Mouse (Mus musculus) forebrain, embryonic 11.5 days (tissue): Measurements from ENCODE around the gene Defa32. TPM values are rescaled to one million over a fixed set of nuclear protein-coding genes. Genes with fewer than 3 reads are reported as not detected.
"Not testable (repeated sequence)": the region's sequence is repeated elsewhere in the genome, so short reads cannot be mapped to it uniquely, and the experiment has no call there.

Experiments
- ATAC-seq: fragments of 200-750 bp; cut with Nextera tagmentation; replicated peaks from 2 replicates; pipeline ENCODE4 v1.8.0; 2017; ENCODE audit warnings: moderate TSS enrichment; ENCODE audit not compliant: low FRiP score
- DNase-seq: peaks from one replicate; pipeline ENCODE4 v3.0.0-alpha.2; 2017; ENCODE audit warnings: low spot score
- H3K27ac ChIP-seq: fragments of 300-500 bp; sonication (generic); 2 replicates; pipeline ENCODE4 v1.5.1; 2014; ENCODE audit warnings: low read depth, low read length
- H3K27me3 ChIP-seq: fragments of 300-500 bp; sonication (generic); 2 replicates; pipeline ENCODE4 v1.6.1; 2014; ENCODE audit warnings: mild to moderate bottlenecking, low read length, mixed read lengths; ENCODE audit not compliant: control insufficient read depth, insufficient read depth
- H3K36me3 ChIP-seq: fragments of 300-500 bp; sonication (generic); 2 replicates; pipeline ENCODE4 v1.6.1; 2014; ENCODE audit warnings: mild to moderate bottlenecking, low read length, moderate library complexity, mixed read lengths; ENCODE audit not compliant: control insufficient read depth, insufficient read depth
- H3K4me1 ChIP-seq: fragments of 300-500 bp; sonication (generic); replicated peaks from 2 replicates; pipeline ENCODE4 v1.6.1; 2014; ENCODE audit warnings: low read length, mixed read lengths; ENCODE audit not compliant: control insufficient read depth, insufficient read depth
- H3K4me2 ChIP-seq: fragments of 300-500 bp; sonication (generic); 2 replicates; pipeline ENCODE4 v1.6.1; 2014; ENCODE audit warnings: low read depth, mild to moderate bottlenecking, low read length, moderate library complexity, mixed read lengths; ENCODE audit not compliant: severe bottlenecking
- H3K4me3 ChIP-seq: fragments of 300-500 bp; sonication (generic); 2 replicates; pipeline ENCODE4 v1.5.1; 2014; ENCODE audit warnings: low read depth, low read length
- H3K9ac ChIP-seq: fragments of 300-500 bp; sonication (generic); 2 replicates; pipeline ENCODE4 v1.6.1; 2014; ENCODE audit warnings: low read length
- H3K9me3 ChIP-seq: fragments of 300-500 bp; sonication (generic); 2 replicates; pipeline ENCODE4 v1.6.1; 2016; ENCODE audit warnings: low read length, mixed read lengths; ENCODE audit not compliant: control insufficient read depth
- WGBS: fragments of 180-500 bp; shearing (Covaris S2); extraction: QIAGEN DNeasy Blood & Tissue Kit; methylation state at CpG from one replicate; pipeline ENCODE4 v1.1.7; 2014; 5-methylcytosine and 5-hydroxymethylcytosine counted together
- polyA plus RNA-seq: library from polyadenylated mRNA; unstranded; fragments of >200 nt; fragmentation: Nextera tagmentation; extraction: Ambion mirVana; gene quantifications from 2 replicates; pipeline ENCODE4 v1.2.1, GENCODE M21; 2014

Gene Defa32
- not detected in 2 replicates for polyA plus RNA-seq

GRCm38 (mm10) chr8:21528732-21529131 is at the start of gene Defa32:
TSS of gene Defa32 (plus strand) at chr8:21529032.
- WGBS: no CpG with 5 or more reads among the region's 2 CpGs
- not testable (repeated sequence) for H3K27ac ChIP-seq, H3K4me2 ChIP-seq, H3K36me3 ChIP-seq, H3K4me1 ChIP-seq, ATAC-seq, H3K9me3 ChIP-seq, H3K9ac ChIP-seq, H3K4me3 ChIP-seq, DNase-seq, H3K27me3 ChIP-seq

- WGBS: no CpG with 5 or more reads among the region's 2 CpGs
- not testable (repeated sequence) for H3K4me3 ChIP-seq, H3K36me3 ChIP-seq, H3K27ac ChIP-seq, H3K27me3 ChIP-seq, H3K4me2 ChIP-seq, ATAC-seq, H3K9me3 ChIP-seq, H3K4me1 ChIP-seq, H3K9ac ChIP-seq, DNase-seq
These were observed 19.9 kb upstream of the Defa32 start, which contains the start of gene Defa20 for GRCm38 (mm10) chr8:21508958-21509357. TSS of gene Defa20 (plus strand) at chr8:21509258.

- not testable (repeated sequence) for H3K4me3 ChIP-seq, DNase-seq, H3K4me2 ChIP-seq, ATAC-seq, H3K9me3 ChIP-seq, H3K4me1 ChIP-seq, H3K27me3 ChIP-seq, H3K36me3 ChIP-seq, H3K27ac ChIP-seq, H3K9ac ChIP-seq
- no CpG with 5 or more reads among the region's 1 CpGs for WGBS
These were observed 36.3 kb downstream of the Defa32 start, which contains the start of gene Defa37 for GRCm38 (mm10) chr8:21565086-21565485. TSS of gene Defa37 (plus strand) at chr8:21565386.

Other genes starting within 250 kb of the Defa32 start
- not detected in 2 replicates for gene Defa27, start 213.5 kb upstream of the Defa32 start, polyA plus RNA-seq
- not detected in 2 replicates for gene Defa29, start 202.0 kb upstream of the Defa32 start, polyA plus RNA-seq
- not detected in 2 replicates for gene Defa2, start 150.5 kb upstream of the Defa32 start, polyA plus RNA-seq
- not detected in 2 replicates for gene Defa33, start 137.2 kb upstream of the Defa32 start, polyA plus RNA-seq
- not detected in 2 replicates for gene Defa36, start 101.6 kb upstream of the Defa32 start, polyA plus RNA-seq
- not detected in 2 replicates for gene Gm7849, start 72.5 kb upstream of the Defa32 start, polyA plus RNA-seq
- gene Defa20, start 19.8 kb upstream of the Defa32 start, polyA plus RNA-seq: not detected in 2 replicates
- not detected in 2 replicates for gene Defa37, start 36.4 kb downstream of the Defa32 start, polyA plus RNA-seq
- not detected in 2 replicates for gene Defa28, start 54.0 kb downstream of the Defa32 start, polyA plus RNA-seq
- gene Gm7861, start 65.5 kb downstream of the Defa32 start, polyA plus RNA-seq: not detected in 2 replicates
- not detected in 2 replicates for gene Defa26, start 89.2 kb downstream of the Defa32 start, polyA plus RNA-seq
- gene Defa17, start 126.7 kb downstream of the Defa32 start, polyA plus RNA-seq: not detected in 2 replicates
- gene Defa34, start 136.8 kb downstream of the Defa32 start, polyA plus RNA-seq: not detected in 2 replicates
- gene AY761184, start 174.6 kb downstream of the Defa32 start, polyA plus RNA-seq: not detected in 2 replicates
- not detected in 2 replicates for gene Defa24, start 205.5 kb downstream of the Defa32 start, polyA plus RNA-seq